Mouse (Mus musculus) kidney, adult 9 months (tissue): Measurements from ENCODE around the gene Kmt2b.
A peak's percentile ranks its signal among the peaks of the same experiment; 100 is the strongest.

Experiments
- DNase-seq: peaks from one replicate; pipeline ENCODE4 v3.0.0; 2022

The Kmt2b gene

GRCm38 (mm10) chr7:30588676-30589434 lies at the start of gene Kmt2b:
TSS of gene Kmt2b (minus strand) at chr7:30588726.
- peak; percentile 99 for DNase-seq

- no peak for DNase-seq
These were observed 47.9 kb upstream of the Kmt2b start for GRCm38 (mm10) chr7:30636395-30636794.

GRCm38 (mm10) chr7:30635752-30636151 lies 47.2 kb upstream of the Kmt2b start, which contains the start of gene Etv2:
TSS of gene Etv2 (minus strand) at chr7:30635852.
- DNase-seq = no peak

- DNase-seq = peak; percentile 34
These were observed 46.1 kb upstream of the Kmt2b start for GRCm38 (mm10) chr7:30634621-30635020.

- no peak for DNase-seq
These were observed 45.4 kb upstream of the Kmt2b start for GRCm38 (mm10) chr7:30633762-30634412.

GRCm38 (mm10) chr7:30629013-30629412 lies 40.5 kb upstream of the Kmt2b start:
- DNase-seq = no peak

GRCm38 (mm10) chr7:30626647-30627046 lies 38.1 kb upstream of the Kmt2b start:
- DNase-seq = no peak

- DNase-seq = peak; percentile 92
These were observed 37.2 kb upstream of the Kmt2b start, which contains the start of gene Cox6b1 for GRCm38 (mm10) chr7:30625530-30626384. TSS of gene Cox6b1 (minus strand) at chr7:30626151.

GRCm38 (mm10) chr7:30619202-30619601 lies 30.7 kb upstream of the Kmt2b start:
- peak; percentile 44 for DNase-seq

GRCm38 (mm10) chr7:30618658-30619057 lies 30.1 kb upstream of the Kmt2b start:
- DNase-seq = no peak

GRCm38 (mm10) chr7:30615049-30615760 lies 26.7 kb upstream of the Kmt2b start:
- DNase-seq = no peak

GRCm38 (mm10) chr7:30614454-30614853 lies 25.9 kb upstream of the Kmt2b start:
- DNase-seq = no peak

- DNase-seq = peak; percentile 74
These were observed 25.1 kb upstream of the Kmt2b start for GRCm38 (mm10) chr7:30613529-30614112.

GRCm38 (mm10) chr7:30612654-30613402 lies 24.3 kb upstream of the Kmt2b start, which contains the start of gene Upk1a:
TSS of gene Upk1a (minus strand) at chr7:30612847.
- no peak for DNase-seq

- no peak for DNase-seq
These were observed 21.5 kb upstream of the Kmt2b start for GRCm38 (mm10) chr7:30610043-30610442.

- no peak for DNase-seq
These were observed 19.9 kb upstream of the Kmt2b start for GRCm38 (mm10) chr7:30608476-30608875.

GRCm38 (mm10) chr7:30607706-30608309 lies 19.3 kb upstream of the Kmt2b start:
- DNase-seq = peak; percentile 66

- DNase-seq = no peak
These were observed 16.4 kb upstream of the Kmt2b start for GRCm38 (mm10) chr7:30604944-30605343.

- no peak for DNase-seq
These were observed 15.9 kb upstream of the Kmt2b start for GRCm38 (mm10) chr7:30604424-30604823.

- DNase-seq = peak; percentile 76
These were observed 14.1 kb upstream of the Kmt2b start for GRCm38 (mm10) chr7:30602583-30602982.

GRCm38 (mm10) chr7:30600651-30601050 lies 12.1 kb upstream of the Kmt2b start:
- peak; percentile 59 for DNase-seq
